Mouse (Mus musculus) midbrain, embryonic 15.5 days (tissue): ENCODE data around the gene Capn15. TPM values are rescaled to one million over a fixed set of nuclear protein-coding genes. Genes with fewer than 3 reads are reported as not detected.

Experiments
- polyA plus RNA-seq: library from polyadenylated mRNA; unstranded; fragments of >200 nt; fragmentation: Nextera tagmentation; extraction: Ambion mirVana; gene quantifications from 2 replicates; pipeline ENCODE4 v1.2.1, GENCODE M21; 2015

Gene Capn15
- polyA plus RNA-seq, 1 experiment from 2014 or later: 23.8 TPM

Other genes starting within 250 kb of the Capn15 start
- not detected in 2 replicates for gene Mslnl, start 249.8 kb downstream of the Capn15 start, polyA plus RNA-seq
- gene Msln, start 231.4 kb downstream of the Capn15 start, polyA plus RNA-seq: 0.32 and 0.43 TPM in 2 replicates
- gene Narfl, start 212.0 kb downstream of the Capn15 start, polyA plus RNA-seq: 30.3 and 32.6 TPM in 2 replicates
- 160 TPM in 2 replicates for gene Haghl, start 200.1 kb downstream of the Capn15 start, polyA plus RNA-seq
- gene Ccdc78, start 199.2 kb downstream of the Capn15 start, polyA plus RNA-seq: 0.24 and 0.44 TPM in 2 replicates
- gene Fam173a, start 192.9 kb downstream of the Capn15 start, polyA plus RNA-seq: 92.6 and 93.7 TPM in 2 replicates
- 1.3 TPM in 1 of 2 replicates, not detected in the other for gene AC134908.4, start 190.1 kb downstream of the Capn15 start, polyA plus RNA-seq
- gene Metrn, start 188.7 kb downstream of the Capn15 start, polyA plus RNA-seq: 32.6 and 36.3 TPM in 2 replicates
- gene Fbxl16, start 176.7 kb downstream of the Capn15 start, polyA plus RNA-seq: 50.8 and 50.9 TPM in 2 replicates
- 35.2 and 36.7 TPM in 2 replicates for gene Wdr24, start 162.2 kb downstream of the Capn15 start, polyA plus RNA-seq
- 61.9 and 63.0 TPM in 2 replicates for gene Jmjd8, start 156.9 kb downstream of the Capn15 start, polyA plus RNA-seq
- 373 and 381 TPM in 2 replicates for gene Stub1, start 152.4 kb downstream of the Capn15 start, polyA plus RNA-seq
- 54.8 and 57.8 TPM in 2 replicates for gene Rhbdl1, start 148.5 kb downstream of the Capn15 start, polyA plus RNA-seq
- 14.2 and 14.7 TPM in 2 replicates for gene Gm20683, start 144.0 kb downstream of the Capn15 start, polyA plus RNA-seq
- gene Rhot2, start 140.9 kb downstream of the Capn15 start, polyA plus RNA-seq: 17.2 and 18.3 TPM in 2 replicates
- gene Wdr90, start 124.3 kb downstream of the Capn15 start, polyA plus RNA-seq: 19.7 and 23.3 TPM in 2 replicates
- gene Mcrip2, start 117.0 kb downstream of the Capn15 start, polyA plus RNA-seq: 18.5 and 19.8 TPM in 2 replicates
- gene Mettl26, start 110.7 kb downstream of the Capn15 start, polyA plus RNA-seq: 70.5 and 71.1 TPM in 2 replicates
- gene Wfikkn1, start 104.9 kb downstream of the Capn15 start, polyA plus RNA-seq: 0.47 and 0.54 TPM in 2 replicates
- 56.7 and 57.5 TPM in 2 replicates for gene Rab40c, start 66.1 kb downstream of the Capn15 start, polyA plus RNA-seq
- 71.9 and 75.8 TPM in 2 replicates for gene Pigq, start 40.9 kb downstream of the Capn15 start, polyA plus RNA-seq
- 0.73 and 0.80 TPM in 2 replicates for gene Nhlrc4, start 40.8 kb downstream of the Capn15 start, polyA plus RNA-seq
- gene A930017K11Rik, start 33.2 kb downstream of the Capn15 start, polyA plus RNA-seq: 3.1 and 6.1 TPM in 2 replicates
- 32.2 and 32.6 TPM in 2 replicates for gene Rab11fip3, start 83.8 kb upstream of the Capn15 start, polyA plus RNA-seq
- gene Decr2, start 104.5 kb upstream of the Capn15 start, polyA plus RNA-seq: 34.2 and 36.3 TPM in 2 replicates
- gene Nme4, start 109.8 kb upstream of the Capn15 start, polyA plus RNA-seq: 24.7 and 25.1 TPM in 2 replicates
- 4.0 and 4.6 TPM in 2 replicates for gene Tmem8, start 127.5 kb upstream of the Capn15 start, polyA plus RNA-seq
- 172 and 179 TPM in 2 replicates for gene Mrpl28, start 137.7 kb upstream of the Capn15 start, polyA plus RNA-seq
- 23.5 and 27.8 TPM in 2 replicates for gene Axin1, start 152.9 kb upstream of the Capn15 start, polyA plus RNA-seq
- 0.13 and 0.38 TPM in 2 replicates for gene Pdia2, start 213.3 kb upstream of the Capn15 start, polyA plus RNA-seq
- 7.6 and 8.3 TPM in 2 replicates for gene Rgs11, start 217.2 kb upstream of the Capn15 start, polyA plus RNA-seq
- 124 and 125 TPM in 2 replicates for gene Arhgdig, start 222.0 kb upstream of the Capn15 start, polyA plus RNA-seq